Mouse (Mus musculus): ENCODE measurements around the gene Gmeb1. TPM values are rescaled to one million over a fixed set of nuclear protein-coding genes. Genes with fewer than 3 reads are reported as not detected.
A peak's percentile ranks its signal among the peaks of the same experiment; 100 is the strongest.
"Not testable (repeated sequence)": the region's sequence is repeated elsewhere in the genome, so short reads cannot be mapped to it uniquely, and the experiment has no call there.

The Gmeb1 gene
- polyA plus RNA-seq, 1 experiment from 2014 or later = 34.9 TPM

DNA sequence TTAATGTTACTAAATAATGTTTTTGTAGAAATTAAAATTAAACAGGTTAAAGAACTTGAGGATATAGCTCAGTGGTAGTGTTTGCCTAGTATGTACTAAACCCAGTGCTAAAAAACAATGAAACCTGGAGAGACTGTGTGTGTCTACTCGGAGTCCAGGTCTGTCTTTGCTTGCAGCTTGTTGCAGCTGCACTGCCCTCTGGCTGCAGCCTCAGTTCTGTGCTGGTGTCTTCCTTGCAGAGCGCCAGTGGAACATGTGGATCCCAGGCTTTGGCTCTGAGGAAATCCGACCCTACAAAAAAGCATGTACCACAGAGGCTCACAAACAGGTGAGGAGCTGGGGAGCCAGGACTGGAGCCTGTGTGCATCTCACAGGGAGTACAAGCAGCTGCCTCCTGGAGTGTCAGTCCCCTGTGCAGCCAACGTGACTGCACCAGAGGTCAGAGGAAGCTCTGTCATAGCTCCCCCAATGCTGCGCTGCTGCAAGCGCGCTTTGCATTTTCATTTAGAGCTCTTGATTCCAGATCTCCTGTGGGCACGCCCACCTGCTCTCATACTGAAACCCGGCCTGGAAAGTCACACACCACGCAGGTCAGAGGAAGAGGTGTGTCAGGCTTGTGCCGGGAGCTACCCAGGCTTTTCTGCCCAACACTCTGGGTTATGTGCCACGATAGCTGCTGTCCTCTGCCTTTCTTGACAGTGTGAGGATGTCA is 30.4 kb upstream of the Gmeb1 start:
- Histone ChIP-seq H3K4me3 (ENCODE audit: low read depth, low read length) (no peak overlapping the region), H3K27me3 (ENCODE audit: control insufficient read depth, insufficient read depth, low read length) (no peaks in the 10 kb centered on the region), H3K4me1 (ENCODE audit: control insufficient read depth, insufficient read depth, low read length) (no peaks in the 10 kb centered on the region), H3K27ac (replicated peaks; ENCODE audit: low read depth, low read length) (no peak overlapping the region), H3K9me3 (replicated peaks; ENCODE audit: control insufficient read depth, low read length) (no peaks in the 10 kb centered on the region), H3K4me2 (ENCODE audit: low read depth, low read length) (no peak overlapping the region), H3K36me3 (replicated peaks; ENCODE audit: control insufficient read depth, insufficient read depth, low read depth, low read length) (peaks cover 4% of the 10 kb centered on the region), H3K9ac (replicated peaks; ENCODE audit: low read length) (no peak overlapping the region)
- WGBS = 82% methylated on average over 12 of the region's 12 CpGs
- DNase-seq (ENCODE audit: low spot score) (no peak), ATAC-seq (replicated peaks; ENCODE audit: insufficient number of reproducible peaks, low FRiP score, low TSS enrichment, low read depth) (no peak)

DNA sequence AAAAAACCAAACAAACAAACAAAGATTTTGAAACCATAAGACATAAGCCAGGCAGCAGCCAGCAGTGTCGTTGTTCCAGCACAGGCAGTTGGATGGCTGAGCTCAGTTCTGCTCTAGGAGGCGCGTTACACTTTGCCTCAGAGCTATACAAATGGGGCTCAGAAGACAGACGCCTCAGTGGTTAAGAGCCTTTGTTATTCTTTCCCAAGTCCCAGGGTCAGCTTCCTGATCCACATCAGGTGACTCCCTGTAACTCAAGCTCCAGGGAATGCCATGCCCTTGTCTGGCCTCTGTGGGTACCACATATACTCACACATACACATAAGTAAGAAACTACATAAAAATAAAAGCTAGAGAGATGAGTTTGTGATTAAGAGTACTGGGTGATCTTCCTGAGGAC is 29.7 kb upstream of the Gmeb1 start:
- no peaks in the 10 kb centered on the region for H3K9me3 ChIP-seq (replicated peaks; ENCODE audit: control insufficient read depth, low read length)
- no peaks in the 10 kb centered on the region for H3K27me3 ChIP-seq (ENCODE audit: control insufficient read depth, insufficient read depth, low read length)
- H3K4me3 ChIP-seq (ENCODE audit: low read depth, low read length) = no peak overlapping the region
- no peak overlapping the region for H3K4me2 ChIP-seq (ENCODE audit: low read depth, low read length)
- no peak overlapping the region for H3K27ac ChIP-seq (replicated peaks; ENCODE audit: low read depth, low read length)
- 86% methylated on average over 4 of the region's 4 CpGs for WGBS
- no peak for ATAC-seq (replicated peaks; ENCODE audit: insufficient number of reproducible peaks, low FRiP score, low TSS enrichment, low read depth)
- no peaks in the 10 kb centered on the region for H3K4me1 ChIP-seq (ENCODE audit: control insufficient read depth, insufficient read depth, low read length)
- H3K36me3 ChIP-seq (replicated peaks; ENCODE audit: control insufficient read depth, insufficient read depth, low read depth, low read length) = peaks cover 4% of the 10 kb centered on the region
- H3K9ac ChIP-seq (replicated peaks; ENCODE audit: low read length) = no peak overlapping the region
- DNase-seq (ENCODE audit: low spot score) = no peak

DNA sequence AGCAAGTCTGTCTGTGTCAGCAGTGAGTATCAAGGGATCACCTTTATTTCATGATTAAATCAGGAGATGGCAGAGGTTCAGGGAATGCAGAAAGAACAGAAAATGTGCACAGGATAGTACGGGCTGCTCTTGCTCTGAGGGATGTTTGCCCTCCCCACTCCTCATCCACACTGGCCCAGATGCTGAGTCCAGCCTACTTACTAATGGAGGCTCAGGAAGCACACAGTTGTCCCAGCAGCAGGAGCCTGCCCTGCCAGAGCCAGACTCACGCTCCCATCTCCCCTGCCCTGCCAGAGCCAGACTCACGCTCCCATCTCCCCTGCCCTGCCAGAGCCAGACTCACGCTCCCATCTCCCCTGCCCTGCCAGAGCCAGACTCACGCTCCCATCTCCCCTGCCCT is 27.4 kb upstream of the Gmeb1 start:
- not testable (repeated sequence) for H3K4me1 ChIP-seq (ENCODE audit: control insufficient read depth, insufficient read depth, low read length); H3K4me3 ChIP-seq (ENCODE audit: low read depth, low read length); H3K27me3 ChIP-seq (ENCODE audit: control insufficient read depth, insufficient read depth, low read length); H3K4me2 ChIP-seq (ENCODE audit: low read depth, low read length); H3K9ac ChIP-seq (replicated peaks; ENCODE audit: low read length); H3K9me3 ChIP-seq (replicated peaks; ENCODE audit: control insufficient read depth, low read length); H3K27ac ChIP-seq (replicated peaks; ENCODE audit: low read depth, low read length); DNase-seq (ENCODE audit: low spot score); ATAC-seq (replicated peaks; ENCODE audit: insufficient number of reproducible peaks, low FRiP score, low TSS enrichment, low read depth)
- peaks cover 10% of the 10 kb centered on the region for H3K36me3 ChIP-seq (replicated peaks; ENCODE audit: control insufficient read depth, insufficient read depth, low read depth, low read length)
- WGBS = 83% methylated on average over 3 of the region's 5 CpGs

DNA sequence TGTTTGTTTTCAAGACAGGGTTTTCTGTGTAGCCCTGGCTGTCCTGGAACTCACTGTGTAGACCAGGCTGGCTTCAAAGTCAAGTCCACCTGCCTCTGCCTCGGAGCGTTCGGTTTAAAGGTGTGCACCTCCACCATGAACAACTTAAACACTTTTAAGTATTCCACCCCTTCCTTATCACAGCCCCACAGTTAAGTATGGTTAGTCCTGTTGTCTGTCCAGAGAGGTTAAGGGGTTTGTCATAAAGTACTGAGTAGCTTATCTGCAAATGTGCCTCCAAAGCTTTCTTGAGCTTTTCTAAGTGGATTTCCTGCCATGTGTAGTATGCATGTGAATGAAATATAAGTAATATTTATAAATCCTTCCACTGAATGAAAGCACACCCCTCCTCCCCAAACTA is 14.5 kb upstream of the Gmeb1 start:
- no peak overlapping the region for H3K4me3 ChIP-seq (ENCODE audit: low read depth, low read length)
- WGBS = 84% methylated on average over 3 of the region's 3 CpGs
- no peak for ATAC-seq (replicated peaks; ENCODE audit: insufficient number of reproducible peaks, low FRiP score, low TSS enrichment, low read depth)

DNA sequence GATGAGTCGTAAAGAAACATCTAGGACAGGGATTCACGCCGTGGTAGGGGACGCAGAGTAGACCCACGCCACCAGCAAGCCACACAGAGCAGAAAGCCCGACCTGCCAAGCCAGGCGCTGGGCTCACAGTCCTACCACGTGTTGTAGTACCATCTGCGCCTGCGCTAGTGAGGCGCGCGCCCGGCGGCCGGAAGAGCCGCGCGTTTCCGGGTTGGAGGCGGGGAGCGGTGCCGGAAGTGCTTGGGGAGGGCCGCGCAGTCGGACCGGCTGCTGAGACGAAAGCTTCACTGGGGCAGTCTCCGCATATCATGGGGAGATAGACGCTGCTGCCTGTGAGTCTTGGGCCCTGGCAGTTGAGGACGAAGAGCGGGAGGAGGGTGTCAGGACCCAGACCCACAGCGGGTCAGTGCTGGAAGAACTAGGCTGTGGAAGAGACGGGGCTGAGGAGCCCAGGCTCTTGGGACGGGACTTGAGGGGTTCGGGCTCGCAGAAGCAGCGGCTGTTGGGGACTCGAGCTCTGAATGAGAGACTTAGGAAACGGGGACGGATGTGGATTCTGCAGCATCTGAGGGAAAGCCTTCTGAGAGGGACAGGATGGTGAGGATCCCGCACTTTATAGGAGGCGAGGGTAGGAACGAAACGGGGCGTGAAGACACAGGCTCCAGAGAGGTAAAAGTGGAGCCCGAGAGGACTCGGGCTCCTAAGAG is 12.9 kb upstream of the Gmeb1 start, which contains the start of gene Taf12:
Gene Taf12 (plus strand): TSS at position 220 of the 707 bp plus-strand sequence.
- ATAC-seq (replicated peaks; ENCODE audit: insufficient number of reproducible peaks, low FRiP score, low TSS enrichment, low read depth) (peak; percentile 71), DNase-seq (ENCODE audit: low spot score) (peak; percentile 95)
- peak within 1 kb of the TSS; percentile 83 for H3K4me2 ChIP-seq (ENCODE audit: low read depth, low read length)
- H3K4me3 ChIP-seq (ENCODE audit: low read depth, low read length) = peak within 1 kb of the TSS; percentile 49
- H3K27me3 ChIP-seq (ENCODE audit: control insufficient read depth, insufficient read depth, low read length) = no peaks in the 10 kb centered on the region
- peak within 1 kb of the TSS; percentile 64 for H3K9ac ChIP-seq (replicated peaks; ENCODE audit: low read length)
- WGBS = under 1% methylated on average over 48 of the region's 48 CpGs
- no peaks in the 10 kb centered on the region for H3K36me3 ChIP-seq (replicated peaks; ENCODE audit: control insufficient read depth, insufficient read depth, low read depth, low read length)
- no peaks in the 10 kb centered on the region for H3K4me1 ChIP-seq (ENCODE audit: control insufficient read depth, insufficient read depth, low read length)
- peak within 1 kb of the TSS; percentile 59 for H3K27ac ChIP-seq (replicated peaks; ENCODE audit: low read depth, low read length)
- no peaks in the 10 kb centered on the region for H3K9me3 ChIP-seq (replicated peaks; ENCODE audit: control insufficient read depth, low read length)

More for the DNA sequence above, 14.5 kb upstream of the Gmeb1 start:
- Histone ChIP-seq H3K27me3 (ENCODE audit: control insufficient read depth, insufficient read depth, low read length) (no peaks in the 10 kb centered on the region), H3K4me1 (ENCODE audit: control insufficient read depth, insufficient read depth, low read length) (no peaks in the 10 kb centered on the region), H3K36me3 (replicated peaks; ENCODE audit: control insufficient read depth, insufficient read depth, low read depth, low read length) (no peaks in the 10 kb centered on the region), H3K9me3 (replicated peaks; ENCODE audit: control insufficient read depth, low read length) (no peaks in the 10 kb centered on the region), H3K9ac (replicated peaks; ENCODE audit: low read length) (no peak overlapping the region), H3K27ac (replicated peaks; ENCODE audit: low read depth, low read length) (no peak overlapping the region), H3K4me2 (ENCODE audit: low read depth, low read length) (no peak overlapping the region)
- DNase-seq (ENCODE audit: low spot score) = no peak

DNA sequence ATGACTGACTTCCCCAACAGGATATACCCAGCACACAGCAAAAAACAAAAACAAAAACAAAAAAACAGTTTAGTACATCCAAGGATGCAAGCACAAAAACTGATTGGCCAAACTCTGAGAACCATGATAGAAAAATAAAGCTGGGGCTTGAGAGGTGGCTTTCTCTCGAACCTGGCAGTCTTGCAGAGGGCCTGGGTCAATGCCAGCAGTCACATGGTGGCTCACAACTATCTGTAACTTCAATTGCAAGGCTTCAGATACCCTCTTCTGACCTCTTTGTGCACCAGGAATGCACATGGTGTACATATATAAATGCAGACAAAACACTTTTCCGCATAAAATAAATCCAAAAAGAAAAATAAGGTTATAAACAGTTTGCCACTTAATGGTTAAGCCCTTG is 11.8 kb upstream of the Gmeb1 start:
- Histone ChIP-seq H3K4me3 (ENCODE audit: low read depth, low read length) (no peak overlapping the region), H3K36me3 (replicated peaks; ENCODE audit: control insufficient read depth, insufficient read depth, low read depth, low read length) (no peaks in the 10 kb centered on the region), H3K27ac (replicated peaks; ENCODE audit: low read depth, low read length) (no peak overlapping the region), H3K9ac (replicated peaks; ENCODE audit: low read length) (no peak overlapping the region), H3K9me3 (replicated peaks; ENCODE audit: control insufficient read depth, low read length) (no peaks in the 10 kb centered on the region), H3K27me3 (ENCODE audit: control insufficient read depth, insufficient read depth, low read length) (no peaks in the 10 kb centered on the region), H3K4me2 (ENCODE audit: low read depth, low read length) (no peak overlapping the region; the same call in 1 of the 2 replicates), H3K4me1 (ENCODE audit: control insufficient read depth, insufficient read depth, low read length) (no peaks in the 10 kb centered on the region)
- 79% methylated on average over 2 of the region's 2 CpGs for WGBS
- no peak for DNase-seq (ENCODE audit: low spot score)
- ATAC-seq (replicated peaks; ENCODE audit: insufficient number of reproducible peaks, low FRiP score, low TSS enrichment, low read depth) = no peak

DNA sequence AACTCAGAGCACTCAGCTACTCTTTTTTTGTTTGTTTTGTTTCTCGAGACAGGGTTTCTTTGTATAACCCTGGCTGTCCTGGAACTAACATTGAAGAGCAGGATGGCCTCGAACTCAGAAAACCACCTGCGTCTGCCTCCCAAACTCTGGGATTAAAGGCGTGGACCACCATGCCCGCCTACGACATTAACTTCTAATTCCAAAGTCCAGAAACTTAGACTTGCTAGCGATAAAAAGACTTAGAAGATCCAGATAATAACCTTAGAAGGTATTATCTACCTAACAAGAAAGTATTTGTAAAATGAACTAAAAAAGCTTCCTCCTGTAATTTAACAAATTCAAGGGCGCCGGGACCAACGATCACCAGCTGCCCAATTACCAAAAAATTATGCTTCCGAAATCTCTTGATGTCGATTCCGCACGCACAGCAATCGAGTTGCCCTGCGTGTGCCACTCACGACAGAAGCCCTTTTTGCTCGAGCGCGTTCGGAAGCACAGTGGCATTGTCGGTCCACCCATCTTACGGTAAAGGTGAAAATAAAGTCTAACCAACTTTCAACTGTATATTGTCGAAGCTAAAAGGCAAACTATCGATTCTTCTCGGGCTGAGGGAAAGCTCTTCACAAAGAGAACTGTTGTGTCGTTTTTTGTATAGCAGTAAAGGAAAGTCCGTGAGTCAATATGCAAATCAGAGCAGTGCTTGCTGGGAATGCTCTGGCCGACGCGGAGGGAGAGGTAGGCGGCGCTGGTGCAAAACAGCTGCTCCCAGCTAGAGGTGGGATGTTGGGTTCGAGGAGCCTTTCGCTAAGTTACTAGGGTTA is 8.5 kb upstream of the Gmeb1 start:
- Histone ChIP-seq H3K9ac (replicated peaks; ENCODE audit: low read length) (peak overlapping the region; percentile 61), H3K9me3 (replicated peaks; ENCODE audit: control insufficient read depth, low read length) (no peaks in the 10 kb centered on the region), H3K4me2 (ENCODE audit: low read depth, low read length) (peak overlapping the region; percentile 36), H3K27me3 (ENCODE audit: control insufficient read depth, insufficient read depth, low read length) (no peaks in the 10 kb centered on the region), H3K4me3 (ENCODE audit: low read depth, low read length) (peak overlapping the region; percentile 18), H3K27ac (replicated peaks; ENCODE audit: low read depth, low read length) (peak overlapping the region; percentile 79; the same call in 1 of the 2 replicates), H3K36me3 (replicated peaks; ENCODE audit: control insufficient read depth, insufficient read depth, low read depth, low read length) (no peaks in the 10 kb centered on the region), H3K4me1 (ENCODE audit: control insufficient read depth, insufficient read depth, low read length) (no peaks in the 10 kb centered on the region)
- ATAC-seq (replicated peaks; ENCODE audit: insufficient number of reproducible peaks, low FRiP score, low TSS enrichment, low read depth) (peak; percentile 62), DNase-seq (ENCODE audit: low spot score) (peak; percentile 96)
- under 1% methylated on average over 35 of the region's 35 CpGs for WGBS
